Mouse (Mus musculus): ENCODE results near the gene Entpd7.
A peak's percentile ranks its signal among the peaks of the same experiment; 100 is the strongest.

The Entpd7 gene

DNA sequence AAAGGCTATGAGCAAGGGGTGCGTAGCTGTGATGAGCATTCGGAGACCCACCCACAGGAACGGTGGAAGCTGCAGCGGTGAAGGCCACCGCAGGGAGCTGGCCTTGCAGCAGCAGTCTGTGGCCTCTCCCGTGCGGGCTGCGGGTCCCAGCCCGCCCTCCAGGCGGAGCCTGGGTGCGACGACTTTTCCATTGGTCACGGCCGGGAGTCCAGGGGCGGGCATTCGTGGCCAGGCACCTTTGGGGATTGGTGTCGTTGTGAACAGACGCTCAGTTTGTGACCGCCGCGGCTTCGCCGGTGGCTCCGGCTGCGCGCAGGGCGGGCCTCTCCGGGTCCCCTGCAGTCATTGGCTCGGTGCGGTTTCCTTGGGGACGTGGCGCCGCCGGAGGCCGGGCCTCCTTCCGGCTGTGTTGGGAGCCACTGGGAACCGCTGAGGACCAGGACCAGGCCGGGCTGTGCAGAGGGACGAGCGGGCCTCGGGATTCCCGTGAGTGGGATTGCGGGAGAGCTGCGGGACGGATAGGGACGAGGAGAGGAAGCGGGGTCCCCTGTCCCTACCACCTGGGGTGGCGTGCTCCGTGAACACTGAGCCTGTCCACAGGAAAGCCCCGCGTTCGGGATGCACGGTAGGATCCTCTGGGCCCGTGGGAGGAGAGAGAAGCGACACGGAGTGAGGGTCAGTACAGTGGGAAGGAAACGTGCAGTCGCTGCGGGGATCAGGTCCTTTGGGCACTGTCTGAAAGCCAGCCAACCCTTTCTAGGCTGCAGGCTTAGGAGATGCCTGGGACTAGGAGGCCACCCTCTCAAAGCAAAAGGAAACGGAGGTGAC, at the start of gene Entpd7:
Gene Entpd7, plus strand, starts transcription at position 254 of the 828 bp plus-strand sequence.
- DNase-seq (ENCODE audit: low spot score) = peak; percentile 84

DNA sequence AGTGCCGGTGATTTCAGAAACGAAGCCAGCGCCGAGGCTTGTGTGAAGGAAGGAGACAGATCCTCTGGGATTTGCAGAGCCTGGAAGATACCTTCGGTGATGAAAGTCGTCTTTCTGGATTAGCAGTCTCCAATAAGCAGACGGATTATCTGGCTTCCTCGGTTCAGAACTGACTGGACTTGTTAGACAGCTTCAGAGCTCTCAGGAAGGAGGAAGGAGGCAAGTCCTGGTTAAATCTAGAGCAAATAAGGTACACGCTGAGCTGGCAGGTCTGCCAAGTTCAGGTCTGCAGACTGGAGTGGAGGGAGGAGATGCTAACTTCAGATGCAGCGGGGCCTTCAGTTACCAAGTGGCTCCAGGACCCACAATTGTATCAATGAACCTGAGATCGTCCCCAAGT, 47.6 kb upstream of the Entpd7 start:
- DNase-seq (ENCODE audit: low spot score) = no peak

DNA sequence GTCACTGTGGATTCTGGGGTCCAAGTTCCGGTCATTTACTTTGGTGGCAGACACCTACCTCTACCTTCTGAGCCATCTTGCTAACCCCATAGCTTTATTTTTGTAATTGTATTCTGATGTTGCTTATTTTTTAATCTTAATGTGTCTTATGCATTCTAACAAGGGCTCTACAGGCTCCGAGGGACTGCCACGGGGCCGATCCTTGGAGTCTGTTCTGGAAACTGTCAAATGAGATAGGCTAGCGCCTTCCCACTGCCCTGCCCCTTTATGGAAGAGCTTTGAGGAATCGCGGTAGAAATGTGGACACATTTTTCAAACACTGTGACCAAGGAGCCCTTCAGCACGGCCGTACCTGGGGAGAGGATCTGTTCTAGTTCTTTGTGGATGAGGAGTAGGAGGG, 46.6 kb upstream of the Entpd7 start:
- DNase-seq (ENCODE audit: low spot score) = no peak

DNA sequence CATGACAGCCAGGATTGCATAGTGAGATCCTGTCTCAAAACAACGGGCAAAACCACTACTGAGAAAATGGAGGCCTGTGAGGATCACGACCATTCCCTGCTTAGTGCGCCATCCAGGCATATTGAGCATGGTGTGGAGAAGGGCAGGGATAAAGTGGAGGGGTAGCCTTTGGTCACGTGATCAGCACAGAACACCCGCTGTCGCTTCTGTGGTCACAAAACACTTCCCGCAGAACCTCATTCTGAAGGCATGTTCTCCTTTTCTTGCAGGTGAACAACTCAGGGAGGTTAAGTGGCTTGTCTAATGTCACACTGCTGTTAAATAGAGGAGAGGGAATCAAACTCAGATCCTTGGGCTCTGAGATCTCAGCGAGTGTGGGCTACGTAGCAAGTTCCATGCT, 44.0 kb upstream of the Entpd7 start:
- no peak for DNase-seq (ENCODE audit: low spot score)

DNA sequence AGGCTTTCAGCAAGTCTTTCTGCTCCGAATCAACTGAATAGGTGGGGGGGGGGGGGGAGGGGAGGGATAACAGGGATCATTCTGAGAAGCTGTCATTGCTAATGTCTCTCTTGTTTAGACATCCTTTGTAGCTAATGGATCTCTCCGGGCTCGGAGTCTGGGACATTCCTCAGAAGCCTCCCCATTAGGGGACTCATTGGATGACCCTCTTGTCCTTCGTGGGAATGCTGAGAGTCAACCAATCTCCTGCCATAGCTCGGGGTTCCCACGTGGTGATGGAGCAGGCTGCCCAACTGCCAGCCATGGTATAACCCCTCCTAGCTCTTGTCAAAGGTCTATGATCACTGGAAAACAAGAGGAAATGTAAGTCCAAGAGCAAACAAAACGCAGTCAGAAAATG, 42.6 kb upstream of the Entpd7 start:
- DNase-seq (ENCODE audit: low spot score) = no peak

DNA sequence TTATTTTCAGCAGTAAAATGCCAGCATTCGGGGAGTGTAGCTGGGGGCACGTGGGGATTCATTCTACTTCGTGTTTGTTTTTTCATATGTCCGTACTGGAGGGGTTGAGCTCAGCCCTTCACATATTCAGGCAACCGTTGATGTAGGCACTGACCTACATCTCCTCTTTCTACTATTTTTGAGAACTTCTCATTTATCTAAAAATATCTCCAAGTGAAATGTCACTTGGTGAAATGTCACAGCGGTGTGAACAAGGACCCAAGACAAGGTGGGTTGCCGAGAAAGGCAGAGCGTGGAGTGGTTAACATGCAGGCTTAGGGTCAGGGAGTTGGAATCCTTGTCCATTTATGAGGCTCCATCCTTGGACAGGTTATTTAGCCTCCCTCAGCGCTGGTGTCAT, 42.2 kb upstream of the Entpd7 start:
- DNase-seq (ENCODE audit: low spot score) = no peak

DNA sequence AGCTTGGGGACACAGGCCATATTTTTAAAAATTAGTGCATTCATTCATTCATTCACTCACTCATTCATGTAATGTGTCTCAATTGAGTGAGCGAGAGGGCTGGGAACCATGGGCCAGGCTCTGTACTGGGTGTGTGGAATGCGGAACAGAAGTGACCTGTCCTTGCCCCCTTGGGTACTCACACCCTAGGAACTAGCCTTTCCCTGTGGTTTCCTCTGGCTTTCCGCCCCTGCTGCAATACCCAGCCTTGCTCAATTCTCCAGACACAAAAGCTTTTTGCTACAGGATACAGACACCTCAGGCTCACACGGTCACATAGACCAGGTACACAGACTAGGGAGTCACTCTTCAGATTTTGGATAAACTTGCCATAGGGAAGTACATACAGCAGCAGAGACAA, 41.1 kb upstream of the Entpd7 start:
- DNase-seq (ENCODE audit: low spot score) = no peak

DNA sequence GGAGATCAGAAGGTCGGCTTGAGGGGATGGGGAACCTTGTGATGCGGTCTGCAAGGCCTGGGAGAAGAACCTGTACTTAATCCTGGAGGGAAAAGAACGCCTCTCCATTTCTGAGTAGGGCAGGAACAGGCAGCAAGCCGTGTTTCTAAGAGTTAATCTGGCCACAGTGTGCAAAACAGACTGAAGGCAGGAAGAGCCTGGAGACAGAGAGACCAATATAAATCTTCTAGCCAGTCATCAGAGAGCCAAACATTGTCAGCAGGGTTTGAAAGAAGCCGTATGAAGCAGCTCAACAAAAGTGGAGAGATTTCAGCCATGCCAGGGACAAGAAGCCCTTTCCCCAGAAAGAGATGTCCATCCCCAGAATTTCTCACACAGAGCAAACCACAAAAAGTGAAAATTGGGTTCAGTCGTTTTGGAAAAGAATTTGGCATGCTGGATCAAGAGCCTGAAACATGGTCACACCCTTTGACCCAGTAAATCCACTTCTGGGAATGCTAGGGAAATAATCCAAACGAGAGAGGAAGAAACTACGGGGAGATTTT, 38.2 kb upstream of the Entpd7 start:
- no peak for DNase-seq (ENCODE audit: low spot score)

DNA sequence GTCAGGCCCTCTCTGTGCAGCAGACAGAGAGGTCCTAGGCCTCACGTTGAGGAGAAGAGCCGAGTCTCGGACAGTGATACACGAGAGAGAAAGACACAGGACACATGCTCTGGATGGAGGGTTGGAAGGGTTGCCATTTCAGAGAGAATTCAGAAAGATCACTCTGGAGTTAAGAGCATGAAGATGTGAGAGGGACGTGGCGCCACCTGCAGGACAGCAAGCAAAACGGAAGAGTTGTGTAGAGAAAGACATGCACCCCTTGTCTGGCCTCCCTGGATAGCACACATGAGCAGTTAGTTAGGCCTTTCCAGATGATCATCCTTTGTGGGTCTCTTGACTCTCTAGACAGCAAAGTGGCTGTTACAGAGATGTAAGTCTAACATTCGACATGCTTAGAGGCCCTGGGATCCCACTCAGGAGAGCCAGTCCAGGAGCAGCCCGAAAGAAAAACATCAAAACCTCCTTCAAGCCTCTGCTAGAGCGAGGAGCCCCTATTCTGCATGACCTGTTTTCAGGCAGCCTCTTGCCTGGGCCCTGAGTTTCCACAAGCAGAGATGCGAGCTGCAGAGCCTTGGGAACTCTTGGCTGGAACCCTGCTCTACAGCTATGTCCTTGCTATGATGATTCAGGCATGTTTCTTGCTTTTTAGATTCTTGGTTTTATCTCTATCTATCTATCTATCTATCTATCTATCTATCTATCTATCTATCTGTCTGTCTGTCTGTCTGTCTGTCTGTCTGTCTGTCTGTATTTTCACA, 33.6 kb upstream of the Entpd7 start:
- no peak for DNase-seq (ENCODE audit: low spot score)

DNA sequence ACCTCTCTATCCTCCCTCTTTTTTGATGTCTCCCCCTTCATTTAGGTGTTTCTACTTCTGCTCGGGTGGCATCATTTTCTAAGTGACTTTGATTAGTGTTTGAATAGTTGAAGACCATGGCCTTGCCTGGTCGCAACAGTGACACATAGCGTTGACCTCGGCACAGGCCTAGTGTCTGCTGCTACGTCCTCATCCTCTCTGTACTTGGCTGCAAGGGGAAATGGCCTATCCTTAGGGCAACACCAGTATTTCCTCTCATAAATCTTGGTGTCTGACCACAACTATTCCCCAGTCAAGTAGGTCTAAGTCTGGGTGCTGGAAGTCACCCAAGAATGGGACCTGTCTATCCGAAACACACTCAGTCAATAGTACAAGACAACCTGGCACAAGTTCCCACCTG, 29.8 kb upstream of the Entpd7 start:
- DNase-seq (ENCODE audit: low spot score) = no peak

DNA sequence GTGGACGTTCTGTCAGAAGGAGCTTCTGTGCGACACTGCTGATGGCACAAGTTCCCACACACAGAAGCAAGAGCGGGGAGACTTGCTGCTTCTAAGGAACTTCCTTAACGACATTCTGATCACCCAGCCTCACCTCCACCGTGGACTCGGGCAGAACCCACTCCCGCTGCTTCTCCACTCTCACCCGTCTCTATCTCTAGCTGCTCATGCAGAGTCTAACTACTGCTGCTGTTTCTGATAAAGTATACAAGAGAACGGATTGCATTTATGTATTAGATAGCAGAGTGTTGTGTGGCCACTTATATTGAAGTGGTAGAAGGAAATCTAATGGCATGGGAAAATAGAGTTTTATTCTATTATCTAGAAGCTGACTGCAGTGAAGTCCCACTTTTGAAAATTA, 28.7 kb upstream of the Entpd7 start:
- no peak for DNase-seq (ENCODE audit: low spot score)

DNA sequence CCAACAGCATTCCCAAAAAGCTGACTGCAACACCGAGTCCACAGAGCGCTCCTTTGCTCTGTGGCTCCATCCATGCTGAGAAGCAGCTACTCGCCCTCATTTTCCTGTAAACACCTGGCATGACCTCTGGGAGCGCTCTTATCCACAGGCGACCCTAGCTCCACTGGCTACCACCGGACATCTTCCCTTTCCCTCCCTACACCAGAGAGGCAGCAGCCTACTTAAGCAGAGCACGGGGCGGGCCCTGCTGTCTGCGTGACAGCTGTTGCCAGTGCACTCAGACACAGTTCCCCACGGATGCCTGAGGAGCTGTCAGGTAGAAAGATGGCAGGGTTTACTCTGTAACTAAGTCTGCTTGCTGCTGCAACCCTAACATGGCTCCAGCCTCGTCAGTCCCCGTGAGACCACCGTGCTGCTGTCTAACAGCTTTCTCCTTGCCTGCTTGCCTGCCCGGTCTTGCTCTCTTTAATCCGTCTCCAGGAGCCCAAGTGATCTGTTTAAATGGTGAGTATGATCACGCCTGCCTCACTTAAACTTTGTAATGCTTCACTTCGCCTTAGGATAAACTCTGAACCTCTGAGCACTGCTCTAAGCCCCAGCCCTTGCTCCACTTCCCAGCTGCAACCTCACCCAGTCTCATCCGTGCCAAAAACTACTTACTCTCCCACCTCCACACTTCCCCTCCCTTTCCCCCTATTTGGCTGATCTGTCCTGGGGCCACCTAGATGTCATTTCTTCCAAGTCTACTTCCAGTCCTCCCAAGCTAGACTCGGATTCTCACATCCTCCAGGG, 27.1 kb upstream of the Entpd7 start:
- no peak for DNase-seq (ENCODE audit: low spot score)

DNA sequence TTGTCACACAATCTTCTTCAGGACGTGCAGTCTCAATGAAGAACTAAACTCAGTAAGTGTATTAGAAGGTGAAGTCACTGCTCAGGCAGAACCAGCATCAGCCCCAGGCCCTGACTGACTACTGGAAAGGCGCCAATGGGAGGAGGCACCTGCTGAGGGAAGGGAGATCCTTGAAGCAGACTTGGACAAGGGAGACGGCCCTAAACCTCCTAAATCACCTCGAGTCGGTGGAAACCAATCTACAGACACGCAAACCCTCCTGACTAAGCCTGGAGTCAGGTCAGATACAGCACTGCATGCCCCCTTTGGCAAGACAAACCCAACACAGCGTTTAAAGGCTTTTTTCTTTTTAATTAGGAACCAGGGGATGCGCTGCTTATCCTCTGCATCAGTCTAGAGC, 26.0 kb upstream of the Entpd7 start:
- DNase-seq (ENCODE audit: low spot score) = no peak

DNA sequence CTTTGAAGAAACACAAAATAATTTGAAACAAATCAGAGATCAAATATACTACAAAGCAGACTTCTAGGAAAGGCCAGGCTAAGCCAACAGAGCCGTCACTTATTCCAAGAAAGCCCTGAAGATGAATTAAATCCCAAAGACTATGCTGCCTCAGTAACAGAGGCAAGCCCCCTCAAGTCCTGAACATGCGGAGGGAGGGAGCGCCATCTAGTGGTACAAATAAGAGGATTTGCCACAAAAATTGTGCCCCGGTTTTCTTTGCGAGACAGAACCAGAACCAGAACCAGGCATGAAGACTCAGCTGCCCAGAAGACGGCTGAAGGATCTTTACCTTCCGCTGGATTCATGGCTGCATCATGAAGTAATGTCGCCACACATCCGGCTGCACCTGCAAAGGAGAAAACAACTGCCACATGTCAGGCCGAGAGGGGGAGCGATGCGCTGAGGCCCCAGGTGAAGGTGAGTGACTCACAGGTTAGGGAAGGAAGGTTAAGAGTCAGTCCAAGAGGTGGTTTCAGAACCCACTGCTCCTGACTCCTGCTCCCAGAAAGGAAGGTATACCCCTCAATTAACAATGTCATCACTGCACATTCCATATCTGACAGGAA, 23.9 kb upstream of the Entpd7 start:
- no peak for DNase-seq (ENCODE audit: low spot score)

DNA sequence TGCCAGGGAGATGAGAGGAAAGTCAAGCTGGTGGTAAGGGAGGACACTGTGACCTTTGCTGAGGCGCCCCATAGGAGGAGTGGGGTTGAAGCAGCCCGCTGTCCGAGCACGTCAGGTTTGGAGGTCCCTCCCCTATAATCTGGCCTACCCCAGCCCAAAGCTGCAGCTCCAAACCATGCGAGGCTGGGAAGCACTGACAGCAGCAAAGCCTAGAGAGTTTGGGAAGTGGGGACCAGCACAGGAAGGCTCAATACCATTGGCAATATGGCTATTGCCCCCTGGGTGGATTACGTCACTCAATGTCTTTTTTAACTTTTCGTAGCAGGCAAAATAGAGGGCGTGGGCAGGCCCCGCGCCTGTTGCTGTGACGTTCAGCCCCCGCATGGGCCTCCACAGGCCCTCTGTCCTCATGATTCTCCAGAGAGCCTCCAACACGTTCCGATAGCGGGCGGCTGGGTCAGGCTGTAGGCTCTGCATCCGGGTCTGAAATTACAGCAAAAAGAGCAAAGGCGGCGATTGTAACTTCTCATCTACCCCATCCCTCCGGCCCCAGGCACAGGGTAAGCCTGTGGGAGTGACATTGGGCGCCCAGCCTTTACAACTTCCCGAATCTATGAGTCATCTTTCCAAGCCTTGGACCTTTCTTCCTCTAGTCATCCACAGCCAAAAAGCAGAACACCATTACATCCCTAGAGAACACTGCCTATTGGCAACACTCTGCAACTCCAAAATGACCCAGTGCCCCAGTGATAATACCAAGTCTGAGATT, 22.6 kb upstream of the Entpd7 start:
- no peak for DNase-seq (ENCODE audit: low spot score)

DNA sequence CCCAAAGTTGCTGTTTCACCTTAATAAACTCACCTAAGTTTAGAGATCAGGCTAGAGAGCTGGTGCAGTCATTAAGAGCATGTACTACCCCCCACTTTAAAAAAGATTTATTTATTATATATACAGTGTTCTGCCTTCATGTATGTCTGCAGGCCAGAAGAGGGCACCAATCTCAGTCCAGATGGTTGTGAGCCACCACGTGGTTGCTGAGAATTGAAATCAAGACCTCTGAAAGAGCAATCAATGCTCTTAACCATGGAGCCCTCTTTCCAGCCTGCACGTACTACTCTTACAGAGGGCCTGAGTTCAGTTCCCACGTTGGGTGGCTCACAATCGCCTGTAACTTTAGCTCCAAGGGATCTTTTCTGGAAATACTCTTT, 22.1 kb upstream of the Entpd7 start:
- no peak for DNase-seq (ENCODE audit: low spot score)

DNA sequence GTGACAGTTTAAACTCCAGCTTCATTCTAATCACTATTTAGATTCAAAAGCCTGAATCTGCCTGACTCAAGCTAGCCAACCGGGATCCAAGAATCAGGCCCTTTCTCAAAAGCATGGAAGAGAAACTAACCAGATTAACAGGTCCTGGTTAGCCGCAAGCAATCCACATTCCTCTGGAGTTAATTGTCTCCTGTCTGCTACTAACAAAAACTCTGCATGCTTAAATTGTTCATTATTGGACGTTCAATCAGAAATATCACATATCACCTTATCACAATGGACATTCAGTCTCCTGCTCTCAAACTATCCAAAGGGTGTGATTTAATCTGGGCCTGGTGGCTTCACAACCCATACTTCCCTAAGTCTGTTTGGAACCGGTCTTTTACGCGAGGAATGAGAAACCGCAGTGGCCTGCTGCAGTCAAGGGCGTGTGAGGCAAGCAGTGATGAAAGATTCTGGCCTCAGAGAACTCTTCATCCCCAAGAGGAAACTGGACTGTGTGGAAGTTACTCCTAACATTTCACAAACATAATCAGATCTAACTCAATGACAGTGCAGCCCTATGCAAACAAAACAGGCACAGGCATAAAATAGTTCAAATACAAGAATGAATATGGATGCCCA, 20.2 kb upstream of the Entpd7 start:
- DNase-seq (ENCODE audit: low spot score) = no peak

DNA sequence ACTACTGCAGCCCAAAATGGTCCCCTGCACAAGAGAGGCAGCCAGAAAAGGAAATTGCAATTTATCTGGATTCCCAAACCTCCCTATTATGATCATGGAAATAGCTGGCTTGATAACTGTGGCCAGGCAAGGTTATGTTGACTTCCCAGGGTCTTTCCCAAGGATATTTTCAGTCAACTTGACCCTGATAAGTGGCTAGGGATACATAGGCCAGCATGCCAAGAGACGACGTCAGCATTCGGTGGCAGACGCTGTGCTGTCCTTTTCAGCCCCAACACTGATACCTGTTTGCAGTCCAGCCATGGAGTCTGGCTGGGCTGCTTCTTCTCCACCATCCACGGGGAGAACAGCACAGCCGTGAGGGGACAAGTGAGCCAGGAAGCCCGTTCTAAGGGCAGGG, 18.4 kb upstream of the Entpd7 start:
- no peak for DNase-seq (ENCODE audit: low spot score)

DNA sequence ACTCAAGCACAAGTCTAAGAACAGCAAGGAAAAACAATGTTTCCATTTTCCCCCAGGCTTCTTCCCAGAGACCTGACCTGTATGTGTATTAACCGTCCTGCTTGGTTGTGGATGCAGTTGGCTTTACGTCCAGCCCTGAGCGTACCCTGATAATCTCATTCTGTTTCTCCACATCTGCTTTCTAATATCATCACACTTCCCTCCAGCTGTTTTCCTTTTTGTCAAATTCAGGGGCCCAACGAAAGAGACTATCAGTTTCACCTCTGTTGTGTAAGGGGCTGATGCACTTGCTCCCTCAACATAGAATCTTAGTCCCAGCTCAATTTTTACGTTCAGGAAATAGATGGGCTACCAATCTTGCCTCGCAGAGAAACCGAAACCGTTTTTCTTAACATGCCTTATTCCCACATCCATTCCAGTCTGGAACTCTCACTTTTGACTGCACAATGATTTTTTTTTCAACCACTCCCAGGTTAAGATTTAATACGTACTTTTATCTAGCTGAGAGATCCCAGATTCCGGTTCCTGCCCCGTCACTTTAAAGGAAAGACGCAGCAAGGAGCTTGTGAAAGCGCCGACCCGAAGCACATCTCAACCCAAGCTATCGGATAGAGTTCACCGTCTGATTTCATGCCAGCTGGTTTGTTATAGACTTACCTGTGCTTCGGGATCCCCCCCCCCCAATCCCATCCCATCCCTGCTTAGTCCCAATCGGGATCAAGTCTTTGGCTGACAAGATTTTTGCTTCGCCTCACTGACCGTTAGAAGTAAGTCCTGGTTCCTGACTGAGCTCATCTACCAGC, 15.8 kb upstream of the Entpd7 start:
- DNase-seq (ENCODE audit: low spot score) = no peak

DNA sequence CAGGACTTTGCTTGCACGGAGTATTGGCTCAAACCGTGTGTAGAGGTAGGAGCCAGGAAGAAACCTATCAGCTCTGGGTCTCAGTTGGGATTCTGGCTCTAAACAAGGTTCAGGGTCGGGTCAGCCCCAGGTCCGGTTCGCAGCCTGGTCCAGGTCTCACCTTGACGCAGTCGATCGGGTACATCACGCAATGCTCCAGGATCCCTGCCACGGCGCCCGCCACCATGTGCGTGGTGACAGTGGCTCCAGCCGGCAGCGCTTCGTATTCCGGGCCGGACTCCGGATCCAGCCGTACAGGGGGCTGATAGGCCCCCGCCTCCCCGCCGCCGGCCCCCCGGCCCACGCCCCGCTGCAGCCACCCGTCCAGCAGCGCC, 15.2 kb upstream of the Entpd7 start:
- DNase-seq (ENCODE audit: low spot score) = no peak

Measured in ovary, postnatal 10 days (tissue).